Mouse (Mus musculus) stomach, postnatal 0 days (tissue): ENCODE measurements around the gene Susd6.

Source experiments
- CTCF ChIP-seq: IDR thresholded peaks from 2 replicates; pipeline ENCODE4 v1.5.1; 2016; ENCODE audit warnings: antibody characterized with exemption, low read depth, mild to moderate bottlenecking, moderate library complexity
- EP300 ChIP-seq: optimal IDR thresholded peaks from 2 replicates; pipeline ENCODE3; 2016; ENCODE audit warnings: antibody characterized with exemption

DNA sequence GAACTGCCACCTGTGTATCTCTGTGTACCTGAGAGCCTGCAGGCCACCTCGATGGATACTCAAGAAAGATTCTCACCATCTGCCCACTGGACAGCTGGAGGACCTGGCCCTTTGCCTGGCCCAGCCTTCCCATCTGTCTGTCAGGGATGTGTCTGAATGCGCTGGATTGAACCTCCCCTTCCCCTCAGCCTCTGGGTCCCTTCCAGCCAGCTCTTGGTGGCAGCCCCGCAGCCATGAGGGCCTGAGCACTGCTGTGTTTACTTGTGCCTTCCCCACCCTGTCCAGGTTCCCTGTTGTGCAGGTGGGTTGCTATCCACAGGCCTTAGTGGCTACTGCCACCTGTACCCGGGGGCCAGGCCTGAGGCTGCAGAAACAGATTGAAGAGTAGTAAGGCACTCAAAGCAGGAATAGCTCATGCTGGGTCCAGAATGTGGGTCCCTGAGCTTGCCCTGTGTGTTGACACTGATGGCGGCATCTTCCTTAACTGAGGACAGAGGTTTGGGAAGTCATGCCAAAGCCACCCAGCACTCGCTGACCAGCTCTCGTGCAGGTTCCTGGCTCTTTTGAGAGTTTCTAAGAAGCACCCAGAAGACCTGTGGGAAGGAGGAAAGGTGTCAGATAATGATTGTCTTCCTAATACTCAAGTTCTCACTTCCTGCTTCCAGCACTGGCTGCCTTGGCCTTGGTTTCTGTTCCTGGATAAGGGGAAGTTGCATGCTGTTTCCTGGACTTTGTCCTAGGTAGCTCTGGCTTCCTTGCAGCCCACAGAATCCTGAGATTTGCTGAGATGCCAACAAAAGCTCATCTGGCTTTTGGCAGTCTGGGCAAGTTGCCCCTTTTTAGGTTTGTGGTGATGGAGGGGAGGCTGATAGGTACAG is 87.1 kb downstream of the Susd6 start:
- no peak for TF ChIP-seq CTCF
- no peak for TF ChIP-seq EP300
